Mouse (Mus musculus): ENCODE results near the gene Srpk3.

GRCm38 (mm10) chrX:73774802-73775483 is 738 bp downstream of the Srpk3 start:
- TF ChIP-seq CTCF (IDR thresholded peaks at IDR 0.05; ENCODE audit: extremely low read depth, insufficient read depth, insufficient read length, insufficient replicate concordance) = no peak
- no peak for TF ChIP-seq POLR2A (IDR thresholded peaks at IDR 0.05; ENCODE audit: low read depth, low read length)
